Mouse (Mus musculus) bone marrow macrophage, adult 2 months (primary cell): ENCODE measurements around the gene Atp6v1g1.

Source experiments
- CTCF ChIP-seq: IDR thresholded peaks from 2 replicates; pipeline ENCODE4 v1.5.1; 2012; ENCODE audit warnings: low read depth, mild to moderate bottlenecking, low read length, moderate library complexity
- POLR2A ChIP-seq: IDR thresholded peaks from 2 replicates; pipeline ENCODE4 v1.6.1; 2012; ENCODE audit warnings: mild to moderate bottlenecking, low read depth, low read length, borderline replicate concordance

- no peak for TF ChIP-seq POLR2A
- TF ChIP-seq CTCF = no peak
Measured at GRCm38 (mm10) chr4:63552865-63553264, 8.3 kb downstream of the Atp6v1g1 start.
